Mouse (Mus musculus) hematopoietic multipotent progenitor cell, adult 10-12 weeks (in vitro differentiated cells): ENCODE measurements around the gene Qtrt2. TPM values are rescaled to one million over a fixed set of nuclear protein-coding genes. Genes with fewer than 3 reads are reported as not detected.

Experiments used
- polyA plus RNA-seq: library from polyadenylated mRNA; stranded (reverse); fragments of >175 nt; gene quantifications from 2 replicates; pipeline ENCODE4 v1.2.3, GENCODE M21; 2012; ENCODE audit warnings: low replicate concordance

Gene Qtrt2
- polyA plus RNA-seq, result 2.0 and 6.8 TPM in 2 replicates

DNA sequence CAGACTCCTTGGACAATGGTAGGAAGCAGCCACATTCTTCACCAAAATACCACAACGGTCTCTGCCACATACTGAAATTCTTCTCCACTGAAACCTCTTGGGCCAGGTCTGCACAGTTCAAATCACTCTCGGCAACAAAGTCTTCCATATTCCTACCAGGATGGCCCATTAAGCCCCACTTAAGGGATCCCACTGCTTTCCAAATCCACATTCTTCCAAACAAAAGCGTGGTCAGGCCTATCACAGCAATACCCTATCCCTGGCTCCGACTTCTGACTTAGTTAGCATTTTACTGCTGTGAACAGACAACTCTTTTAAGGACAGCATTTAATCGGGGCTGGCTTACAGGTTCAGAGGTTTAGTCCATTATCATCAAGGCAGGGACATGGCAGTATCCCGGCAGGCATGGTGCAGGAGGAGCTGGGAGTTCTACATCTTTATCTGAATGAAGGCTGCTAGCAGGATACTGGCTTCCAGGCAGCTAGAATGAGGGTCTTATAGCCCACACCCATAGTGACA, at the start of gene Qtrt2:
Gene Qtrt2 (minus strand): TSS at position 469 of the 519 bp plus-strand sequence.

GRCm38 (mm10) chr16:43889208-43890004, 37.2 kb downstream of the Qtrt2 start, which contains the start of gene Ccdc191:
Gene Ccdc191 (plus strand): TSS chr16:43889800.

Other genes starting within 250 kb of the Qtrt2 start
- gene Drd3, start 172.8 kb downstream of the Qtrt2 start, polyA plus RNA-seq, result not detected in 2 replicates
- gene Ccdc191, start 37.0 kb downstream of the Qtrt2 start, polyA plus RNA-seq, result 1.3 and 2.6 TPM in 2 replicates
- 11.7 and 13.5 TPM in 2 replicates for gene Zdhhc23, start 53.0 kb upstream of the Qtrt2 start, polyA plus RNA-seq
- 0.17 and 0.53 TPM in 2 replicates for gene Gramd1c, start 136.5 kb upstream of the Qtrt2 start, polyA plus RNA-seq
- gene Atp6v1a, start 212.9 kb upstream of the Qtrt2 start, polyA plus RNA-seq, result 1.6 and 4.2 TPM in 2 replicates
- gene Naa50, start 213.0 kb upstream of the Qtrt2 start, polyA plus RNA-seq, result 13.7 and 18.7 TPM in 2 replicates
- gene Usf3, start 246.4 kb upstream of the Qtrt2 start, polyA plus RNA-seq, result 6.7 and 10.0 TPM in 2 replicates